Mouse (Mus musculus): ENCODE data around the gene Zfp617. TPM values are rescaled to one million over a fixed set of nuclear protein-coding genes. Genes with fewer than 3 reads are reported as not detected.
"Not testable (repeated sequence)": the region's sequence is repeated elsewhere in the genome, so short reads cannot be mapped to it uniquely, and the experiment has no call there.

The Zfp617 gene
- total RNA-seq, 2 experiments from 2014 or later = 4.6 to 26.4 TPM

- no peak for ATAC-seq (replicated peaks; ENCODE audit: low FRiP score, poor library complexity, severe bottlenecking)
Measured at GRCm38 (mm10) chr8:71951436-71952161, 43.2 kb downstream of the Zfp617 start.

GRCm38 (mm10) chr8:71952489-71952888 is 44.1 kb downstream of the Zfp617 start:
- ATAC-seq (replicated peaks; ENCODE audit: low FRiP score, poor library complexity, severe bottlenecking) = no peak

- ATAC-seq (replicated peaks; ENCODE audit: low FRiP score, poor library complexity, severe bottlenecking) = not testable (repeated sequence)
Measured at GRCm38 (mm10) chr8:71952961-71953700, 44.7 kb downstream of the Zfp617 start.

- ATAC-seq (replicated peaks; ENCODE audit: low FRiP score, poor library complexity, severe bottlenecking) = no peak
Measured at GRCm38 (mm10) chr8:71954666-71955065, 46.2 kb downstream of the Zfp617 start.

GRCm38 (mm10) chr8:71960483-71960882 is 52.0 kb downstream of the Zfp617 start:
- no peak for ATAC-seq (replicated peaks; ENCODE audit: low FRiP score, poor library complexity, severe bottlenecking)

- ATAC-seq (replicated peaks; ENCODE audit: low FRiP score, poor library complexity, severe bottlenecking) = no peak
Measured at GRCm38 (mm10) chr8:71961796-71962195, 53.4 kb downstream of the Zfp617 start.

- no peak for ATAC-seq (replicated peaks; ENCODE audit: low FRiP score, poor library complexity, severe bottlenecking)
Measured at GRCm38 (mm10) chr8:71964051-71964450, 55.6 kb downstream of the Zfp617 start.

GRCm38 (mm10) chr8:71965166-71965565 is 56.7 kb downstream of the Zfp617 start:
- ATAC-seq (replicated peaks; ENCODE audit: low FRiP score, poor library complexity, severe bottlenecking) = no peak

- no peak; the same call in 1 of the 2 replicates for ATAC-seq (replicated peaks; ENCODE audit: low FRiP score, poor library complexity, severe bottlenecking)
Measured at GRCm38 (mm10) chr8:71966411-71966810, 58.0 kb downstream of the Zfp617 start.

GRCm38 (mm10) chr8:71967261-71967660 is 58.8 kb downstream of the Zfp617 start:
- ATAC-seq (replicated peaks; ENCODE audit: low FRiP score, poor library complexity, severe bottlenecking) = no peak

- no peak for ATAC-seq (replicated peaks; ENCODE audit: low FRiP score, poor library complexity, severe bottlenecking)
Measured at GRCm38 (mm10) chr8:71968100-71968499, 59.7 kb downstream of the Zfp617 start.

- no peak for ATAC-seq (replicated peaks; ENCODE audit: low FRiP score, poor library complexity, severe bottlenecking)
Measured at GRCm38 (mm10) chr8:71968636-71969035, 60.2 kb downstream of the Zfp617 start.

- ATAC-seq (replicated peaks; ENCODE audit: low FRiP score, poor library complexity, severe bottlenecking) = peak; percentile 67
Measured at GRCm38 (mm10) chr8:71971945-71972344, 63.5 kb downstream of the Zfp617 start.

GRCm38 (mm10) chr8:71974211-71974610 is 65.8 kb downstream of the Zfp617 start:
- no peak for ATAC-seq (replicated peaks; ENCODE audit: low FRiP score, poor library complexity, severe bottlenecking)

GRCm38 (mm10) chr8:71981032-71981431 is 72.6 kb downstream of the Zfp617 start:
- no peak for ATAC-seq (replicated peaks; ENCODE audit: low FRiP score, poor library complexity, severe bottlenecking)

- ATAC-seq (replicated peaks; ENCODE audit: low FRiP score, poor library complexity, severe bottlenecking) = no peak
Measured at GRCm38 (mm10) chr8:71981456-71981855, 73.0 kb downstream of the Zfp617 start.

Other genes starting within 250 kb of the Zfp617 start
- gene Unc13a, start 236.9 kb upstream of the Zfp617 start, total RNA-seq (2015; ENCODE audit: low replicate concordance) = not detected in 2 replicates
- not detected in 2 replicates for gene Unc13a, start 236.9 kb upstream of the Zfp617 start, total RNA-seq (2017; ENCODE audit: low replicate concordance)
- gene Jak3, start 232.3 kb upstream of the Zfp617 start, total RNA-seq (2015; ENCODE audit: low replicate concordance) = 2.1 and 5.4 TPM in 2 replicates
- 0.68 and 0.90 TPM in 2 replicates for gene Jak3, start 232.3 kb upstream of the Zfp617 start, total RNA-seq (2017; ENCODE audit: low replicate concordance)
- 3.6 TPM in 1 of 2 replicates, not detected in the other for gene Insl3, start 219.4 kb upstream of the Zfp617 start, total RNA-seq (2015; ENCODE audit: low replicate concordance)
- not detected in 2 replicates for gene Insl3, start 219.4 kb upstream of the Zfp617 start, total RNA-seq (2017; ENCODE audit: low replicate concordance)
- 12.2 and 12.3 TPM in 2 replicates for gene B3gnt3, start 206.8 kb upstream of the Zfp617 start, total RNA-seq (2015; ENCODE audit: low replicate concordance)
- gene B3gnt3, start 206.8 kb upstream of the Zfp617 start, total RNA-seq (2017; ENCODE audit: low replicate concordance) = 10.9 and 14.4 TPM in 2 replicates
- gene Fcho1, start 182.9 kb upstream of the Zfp617 start, total RNA-seq (2015; ENCODE audit: low replicate concordance) = 152 and 165 TPM in 2 replicates
- gene Fcho1, start 182.9 kb upstream of the Zfp617 start, total RNA-seq (2017; ENCODE audit: low replicate concordance) = 245 and 276 TPM in 2 replicates
- gene Zfp709, start 26.6 kb upstream of the Zfp617 start, total RNA-seq (2015; ENCODE audit: low replicate concordance) = 2.5 TPM in 1 of 2 replicates, not detected in the other
- 2.6 and 4.2 TPM in 2 replicates for gene Zfp709, start 26.6 kb upstream of the Zfp617 start, total RNA-seq (2017; ENCODE audit: low replicate concordance)
- gene Zfp882, start within 50 bp of the Zfp617 start, total RNA-seq (2015; ENCODE audit: low replicate concordance) = 1.7 and 11.9 TPM in 2 replicates
- gene Zfp882, start within 50 bp of the Zfp617 start, total RNA-seq (2017; ENCODE audit: low replicate concordance) = 4.7 and 5.0 TPM in 2 replicates
- 20.1 and 23.8 TPM in 2 replicates for gene Zfp961, start 42.4 kb downstream of the Zfp617 start, total RNA-seq (2015; ENCODE audit: low replicate concordance)
- 3.8 and 7.7 TPM in 2 replicates for gene Zfp961, start 42.4 kb downstream of the Zfp617 start, total RNA-seq (2017; ENCODE audit: low replicate concordance)
- gene Cyp4f18, start 101.0 kb downstream of the Zfp617 start, total RNA-seq (2015; ENCODE audit: low replicate concordance) = 6.1 and 10.9 TPM in 2 replicates
- 2.7 and 7.0 TPM in 2 replicates for gene Cyp4f18, start 101.0 kb downstream of the Zfp617 start, total RNA-seq (2017; ENCODE audit: low replicate concordance)
- gene Olfr372, start 132.6 kb downstream of the Zfp617 start, total RNA-seq (2015; ENCODE audit: low replicate concordance) = not detected in 2 replicates
- gene Olfr372, start 132.6 kb downstream of the Zfp617 start, total RNA-seq (2017; ENCODE audit: low replicate concordance) = not detected in 2 replicates
- gene Olfr373, start 174.5 kb downstream of the Zfp617 start, total RNA-seq (2015; ENCODE audit: low replicate concordance) = not detected in 2 replicates
- gene Olfr373, start 174.5 kb downstream of the Zfp617 start, total RNA-seq (2017; ENCODE audit: low replicate concordance) = not detected in 2 replicates
- gene Olfr374, start 198.4 kb downstream of the Zfp617 start, total RNA-seq (2015; ENCODE audit: low replicate concordance) = not detected in 2 replicates
- gene Olfr374, start 198.4 kb downstream of the Zfp617 start, total RNA-seq (2017; ENCODE audit: low replicate concordance) = not detected in 2 replicates
- gene Tpm4, start 226.3 kb downstream of the Zfp617 start, total RNA-seq (2015; ENCODE audit: low replicate concordance) = 19.3 and 26.3 TPM in 2 replicates
- 20.3 and 23.4 TPM in 2 replicates for gene Tpm4, start 226.3 kb downstream of the Zfp617 start, total RNA-seq (2017; ENCODE audit: low replicate concordance)